37 mouse cellular contexts compared by ENCODE assay signal in genomic region chr7:54898589-54898988, GRCm38 (mm10).
"Had no signal": no experiment of that assay in that cellular context is flagged by ENCODE, and none has a peak within 500 bp of the region (broad histone marks: within the 10 kb centered on the region; RNA-seq: fewer than 3 reads in every experiment).

No protein-coding gene starts in this region.

- H3K27me3 ChIP-seq: heart, embryonic 12.5 days; heart, embryonic 13.5 days; heart, embryonic 15.5 days; hindbrain, embryonic 12.5 days; hindbrain, embryonic 13.5 days; hindbrain, embryonic 15.5 days; intestine, embryonic 15.5 days; kidney, embryonic 15.5 days had no signal

- H3K9me3 ChIP-seq: heart, embryonic 10.5 days; heart, embryonic 12.5 days; heart, embryonic 13.5 days; heart, embryonic 15.5 days; hindbrain, embryonic 10.5 days; hindbrain, embryonic 12.5 days; hindbrain, embryonic 13.5 days; hindbrain, embryonic 15.5 days; intestine, embryonic 15.5 days; kidney, embryonic 15.5 days had no signal

- H3K27ac ChIP-seq: heart, adult 2 months; heart, embryonic 10.5 days; heart, embryonic 13.5 days; heart, embryonic 15.5 days; hindbrain, embryonic 10.5 days; hindbrain, embryonic 12.5 days; hindbrain, embryonic 13.5 days; hindbrain, embryonic 14.5 days; hindbrain, embryonic 15.5 days; hindbrain, postnatal 0 days; intestine, embryonic 15.5 days; kidney, embryonic 15.5 days; kidney, postnatal 0 days; layer of hippocampus, adult 2 months had no signal

- H3K4me1 ChIP-seq: heart, embryonic 10.5 days; heart, embryonic 12.5 days; heart, embryonic 13.5 days; heart, embryonic 15.5 days; hindbrain, embryonic 10.5 days; hindbrain, embryonic 12.5 days; hindbrain, embryonic 13.5 days; hindbrain, embryonic 15.5 days; intestine, embryonic 15.5 days; kidney, embryonic 15.5 days had no signal

- DNase-seq: heart, adult 18-20 months; heart, adult 2 months; heart, postnatal 10 days; heart, postnatal 14 days; heart, postnatal 36 days; heart, postnatal 4 days; kidney, adult 11 months; kidney, adult 18-20 months; kidney, adult 2 months; kidney, adult 8-10 months; kidney, adult 9 months; kidney, postnatal 10 days; kidney, postnatal 14 days; kidney, postnatal 25 days; kidney, postnatal 36 days; kidney, postnatal 4 days; layer of hippocampus, adult 9-11 months; layer of hippocampus, postnatal 36 days had no signal

- ATAC-seq: hindbrain, embryonic 16.5 days; hindbrain, postnatal 0 days; inflammation-experienced regulatory T-cells, adult 6 months; intestine, embryonic 15.5 days; intestine, embryonic 16.5 days; intestine, postnatal 0 days had no signal

- H3K36me3 ChIP-seq: heart, embryonic 10.5 days; heart, embryonic 12.5 days; heart, embryonic 13.5 days; heart, embryonic 15.5 days; hindbrain, embryonic 10.5 days; hindbrain, embryonic 12.5 days; hindbrain, embryonic 13.5 days; hindbrain, embryonic 15.5 days; intestine, embryonic 15.5 days; kidney, embryonic 15.5 days had no signal

- H3K9ac ChIP-seq: heart, embryonic 12.5 days; heart, embryonic 13.5 days; heart, embryonic 15.5 days; hindbrain, embryonic 12.5 days; hindbrain, embryonic 13.5 days; hindbrain, embryonic 14.5 days; hindbrain, embryonic 15.5 days; intestine, embryonic 15.5 days; kidney, embryonic 15.5 days had no signal

- H3K4me3 ChIP-seq: heart, adult 2 months; heart, embryonic 10.5 days; heart, embryonic 12.5 days; heart, embryonic 13.5 days; heart, embryonic 15.5 days; hindbrain, embryonic 10.5 days; hindbrain, embryonic 12.5 days; hindbrain, embryonic 13.5 days; hindbrain, embryonic 15.5 days; intestine, embryonic 15.5 days; kidney, embryonic 15.5 days; layer of hippocampus, adult 2 months had no signal

- H3K4me2 ChIP-seq: heart, embryonic 11.5 days; heart, embryonic 12.5 days; heart, embryonic 13.5 days; heart, embryonic 15.5 days; hindbrain, embryonic 12.5 days; hindbrain, embryonic 13.5 days; hindbrain, embryonic 14.5 days; hindbrain, embryonic 15.5 days; intestine, embryonic 15.5 days; kidney, embryonic 15.5 days had no signal
